Mouse (Mus musculus): Measurements from ENCODE around the gene Rapgef2. TPM values are rescaled to one million over a fixed set of nuclear protein-coding genes. Genes with fewer than 3 reads are reported as not detected.

Rapgef2 gene
- polyA plus RNA-seq, 1 experiment = 6.0 TPM

DNA sequence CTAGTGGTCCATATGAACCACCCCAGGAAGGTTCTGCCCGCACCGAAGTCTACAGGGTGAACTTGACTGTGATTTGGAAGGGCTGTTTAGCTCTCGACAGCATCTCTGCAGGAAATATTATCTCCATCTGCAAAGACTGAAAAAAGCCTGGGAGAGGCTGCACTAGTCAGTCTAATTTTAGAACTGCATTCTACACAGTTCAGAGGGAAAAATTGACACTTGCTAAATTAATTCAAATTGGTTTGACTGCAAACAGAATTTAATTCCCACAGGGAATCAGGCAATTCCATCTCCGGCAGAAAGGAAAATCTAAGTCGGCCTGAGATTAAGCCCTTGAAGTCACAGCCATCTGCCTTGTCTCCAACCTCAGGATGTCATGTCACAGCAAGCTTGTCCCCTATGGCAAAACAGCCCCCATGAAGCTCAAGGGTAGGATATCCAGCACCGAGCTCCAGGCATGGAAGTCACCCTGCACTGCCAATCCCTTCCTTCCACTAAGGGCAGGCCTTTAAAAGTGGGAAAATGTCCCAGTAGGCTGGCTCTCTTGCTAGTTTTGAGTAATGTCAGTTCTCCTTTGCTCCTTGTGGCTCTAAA, 262.5 kb downstream of the Rapgef2 start:
- H3K27ac ChIP-seq (ENCODE audit: control insufficient read depth, insufficient read depth, low read depth, low read length, poor library complexity) = no peak overlapping the region
- H3K4me3 ChIP-seq (replicated peaks; ENCODE audit: control insufficient read depth, low read depth, low read length) = no peak overlapping the region
- 84% methylated on average over 6 of the region's 6 CpGs for WGBS
- H3K4me1 ChIP-seq (ENCODE audit: control insufficient read depth, insufficient read depth, low read length) = no peaks in the 10 kb centered on the region
- no peak for TF ChIP-seq POLR2A (IDR thresholded peaks at IDR 0.05; ENCODE audit: borderline replicate concordance, control insufficient read depth, low read depth, low read length)
- TF ChIP-seq CTCF (IDR thresholded peaks at IDR 0.05; ENCODE audit: control insufficient read depth, insufficient read depth, low read length) = no peak

DNA sequence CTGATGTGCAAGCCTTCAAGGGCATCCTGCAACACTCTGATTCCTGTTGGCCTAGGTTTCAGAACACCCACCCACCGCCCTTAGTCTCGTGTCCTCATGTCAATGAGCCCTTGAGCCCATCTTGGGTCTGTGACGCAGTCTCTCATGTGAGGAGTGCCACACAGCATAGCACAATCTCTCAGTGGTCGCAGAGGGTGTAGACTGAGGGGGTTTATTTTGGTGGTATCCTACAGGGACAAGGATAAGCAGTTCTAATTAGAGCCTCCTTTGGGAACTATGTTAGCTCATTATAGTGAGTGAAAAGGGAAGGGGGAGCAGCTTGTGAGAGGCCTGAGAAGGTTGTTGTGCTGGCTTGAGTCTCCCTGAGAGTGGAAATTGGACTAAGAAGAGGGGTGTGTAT, 263.6 kb downstream of the Rapgef2 start:
- Histone ChIP-seq H3K4me3 (replicated peaks; ENCODE audit: control insufficient read depth, low read depth, low read length) (no peak overlapping the region), H3K4me1 (ENCODE audit: control insufficient read depth, insufficient read depth, low read length) (no peaks in the 10 kb centered on the region), H3K27ac (ENCODE audit: control insufficient read depth, insufficient read depth, low read depth, low read length, poor library complexity) (no peak overlapping the region)
- 85% methylated on average over 4 of the region's 4 CpGs for WGBS
- no peak for TF ChIP-seq CTCF (IDR thresholded peaks at IDR 0.05; ENCODE audit: control insufficient read depth, insufficient read depth, low read length)
- no peak for TF ChIP-seq POLR2A (IDR thresholded peaks at IDR 0.05; ENCODE audit: borderline replicate concordance, control insufficient read depth, low read depth, low read length)

DNA sequence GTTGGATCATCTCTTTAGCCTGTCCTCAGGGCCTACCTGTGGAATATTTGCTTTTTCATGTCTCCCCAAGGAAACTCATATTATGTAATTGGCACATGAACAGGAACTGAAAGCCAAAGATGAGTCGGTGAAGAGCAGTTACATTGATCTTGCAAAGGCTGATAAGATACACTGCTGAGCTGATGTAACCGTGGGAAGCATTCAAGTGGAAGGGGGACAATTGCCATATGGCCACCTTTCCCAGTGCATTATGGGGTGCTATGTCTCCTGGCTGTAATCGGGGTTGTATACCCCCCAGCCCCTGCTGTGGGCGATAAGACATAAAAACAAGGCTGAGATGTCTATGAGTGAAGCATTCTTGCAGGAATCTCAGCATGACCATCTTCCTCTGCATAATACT, 268.9 kb downstream of the Rapgef2 start:
- 56% methylated on average over 4 of the region's 4 CpGs for WGBS
- Histone ChIP-seq H3K4me1 (ENCODE audit: control insufficient read depth, insufficient read depth, low read length) (no peaks in the 10 kb centered on the region), H3K4me3 (replicated peaks; ENCODE audit: control insufficient read depth, low read depth, low read length) (no peak overlapping the region), H3K27ac (ENCODE audit: control insufficient read depth, insufficient read depth, low read depth, low read length, poor library complexity) (no peak overlapping the region)
- TF ChIP-seq POLR2A (IDR thresholded peaks at IDR 0.05; ENCODE audit: borderline replicate concordance, control insufficient read depth, low read depth, low read length) (no peak), CTCF (IDR thresholded peaks at IDR 0.05; ENCODE audit: control insufficient read depth, insufficient read depth, low read length) (no peak)

DNA sequence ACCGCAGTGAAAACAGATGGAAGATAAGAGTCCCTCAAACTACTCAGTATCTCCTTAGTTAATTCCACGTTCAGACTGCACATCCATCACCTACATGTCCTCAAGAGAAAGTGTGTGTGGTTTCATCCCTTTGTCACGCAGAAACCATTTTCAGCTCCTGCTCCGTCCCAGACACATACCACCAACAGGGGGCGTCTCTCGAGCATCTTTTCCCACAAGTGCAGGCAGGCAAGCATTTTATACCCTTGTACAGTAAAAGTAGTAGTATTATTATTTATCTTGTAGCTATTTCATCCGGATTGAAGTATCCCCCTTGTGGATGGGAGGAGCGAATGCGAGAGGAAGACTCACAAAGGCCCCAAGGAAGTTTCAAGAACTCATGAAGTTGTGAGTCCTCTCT, 269.5 kb downstream of the Rapgef2 start:
- Histone ChIP-seq H3K4me1 (ENCODE audit: control insufficient read depth, insufficient read depth, low read length) (no peaks in the 10 kb centered on the region), H3K27ac (ENCODE audit: control insufficient read depth, insufficient read depth, low read depth, low read length, poor library complexity) (no peak overlapping the region), H3K4me3 (replicated peaks; ENCODE audit: control insufficient read depth, low read depth, low read length) (no peak overlapping the region)
- no peak for TF ChIP-seq POLR2A (IDR thresholded peaks at IDR 0.05; ENCODE audit: borderline replicate concordance, control insufficient read depth, low read depth, low read length)
- TF ChIP-seq CTCF (IDR thresholded peaks at IDR 0.05; ENCODE audit: control insufficient read depth, insufficient read depth, low read length) = no peak
- WGBS = 87% methylated on average over 9 of the region's 9 CpGs

DNA sequence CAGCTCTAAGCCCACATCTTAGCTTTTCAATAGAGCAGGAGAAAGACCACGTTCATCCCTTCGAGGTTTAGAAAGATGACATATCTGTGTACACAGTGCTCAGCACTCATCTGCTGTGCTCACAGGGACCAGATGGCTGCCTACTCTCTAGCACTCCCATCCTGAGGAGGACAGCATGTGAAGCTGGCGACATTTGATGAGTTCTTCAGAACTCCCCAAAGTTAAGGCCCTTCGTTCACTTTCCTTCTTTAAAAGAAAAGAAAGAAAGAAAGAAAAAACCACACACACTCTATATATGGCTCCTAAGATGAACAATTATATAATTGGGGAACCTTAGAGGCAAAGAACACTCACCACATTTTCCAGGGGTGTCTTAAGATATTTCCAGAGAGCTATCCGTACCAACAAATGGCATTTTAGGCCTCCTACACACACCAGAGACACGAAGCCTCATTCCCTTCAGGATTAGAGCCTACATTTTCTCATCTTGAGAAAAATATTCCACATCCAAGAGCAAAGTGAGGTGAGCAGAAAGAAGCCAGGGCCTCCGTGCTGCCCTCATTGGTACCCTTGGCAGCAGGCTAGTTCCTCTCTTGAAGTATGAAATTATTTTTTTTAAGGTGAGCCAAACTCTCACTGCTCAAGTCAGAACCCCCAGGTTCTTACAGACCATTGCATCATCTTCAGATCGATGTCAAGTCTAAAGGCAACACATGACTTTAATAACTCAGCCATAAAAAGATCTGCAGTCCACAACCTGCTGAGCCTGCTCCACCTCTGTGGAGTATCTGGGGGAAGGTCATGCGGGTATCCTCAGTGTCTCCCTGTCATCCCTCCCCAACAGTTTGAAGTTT, 270.5 kb downstream of the Rapgef2 start:
- WGBS = 82% methylated on average over 9 of the region's 9 CpGs
- Histone ChIP-seq H3K27ac (ENCODE audit: control insufficient read depth, insufficient read depth, low read depth, low read length, poor library complexity) (no peak overlapping the region), H3K4me3 (replicated peaks; ENCODE audit: control insufficient read depth, low read depth, low read length) (no peak overlapping the region), H3K4me1 (ENCODE audit: control insufficient read depth, insufficient read depth, low read length) (no peaks in the 10 kb centered on the region)
- TF ChIP-seq CTCF (IDR thresholded peaks at IDR 0.05; ENCODE audit: control insufficient read depth, insufficient read depth, low read length) (no peak), POLR2A (IDR thresholded peaks at IDR 0.05; ENCODE audit: borderline replicate concordance, control insufficient read depth, low read depth, low read length) (no peak)

Other genes with a start within 250 kb of the Rapgef2 start
- gene Gm17359, start 50.1 kb upstream of the Rapgef2 start, polyA plus RNA-seq (2011; ENCODE audit: insufficient read depth, insufficient read length, low replicate concordance, missing spikeins) = not detected in 2 replicates